Mouse (Mus musculus): Measurements from ENCODE around the gene Baiap2. TPM values are rescaled to one million over a fixed set of nuclear protein-coding genes. Genes with fewer than 3 reads are reported as not detected.

The Baiap2 gene
- polyA plus RNA-seq, 1 experiment from 2014 or later, result 11.6 TPM

GRCm38 (mm10) chr11:119912845-119913244 lies 29.7 kb upstream of the Baiap2 start:
- 10% methylated on average over 7 of the region's 7 CpGs for WGBS
- DNase-seq (ENCODE audit: low spot score), result no peak
- no peaks in the 10 kb centered on the region for H3K9me3 ChIP-seq
- 0 out of 2 replicates have a peak, but pooled peaks cover 7% of the 10 kb centered on the region for H3K27me3 ChIP-seq (ENCODE audit: insufficient read depth, poor library complexity, severe bottlenecking)
- H3K4me1 ChIP-seq, result peaks cover 67% of the 10 kb centered on the region
- peaks cover 24% of the 10 kb centered on the region for H3K36me3 ChIP-seq
- H3K4me3 ChIP-seq, result peak overlapping the region; percentile 98
- peak overlapping the region; percentile 98 for H3K27ac ChIP-seq

GRCm38 (mm10) chr11:119913291-119913934 lies 29.1 kb upstream of the Baiap2 start, which contains the start of gene Chmp6:
Chmp6 (plus strand) TSS chr11:119913441.
- peaks cover 30% of the 10 kb centered on the region for H3K36me3 ChIP-seq
- H3K4me1 ChIP-seq, result peaks cover 67% of the 10 kb centered on the region
- H3K9me3 ChIP-seq, result no peaks in the 10 kb centered on the region
- peak within 1 kb of the TSS; percentile 98 for H3K27ac ChIP-seq
- under 1% methylated on average over 48 of the region's 48 CpGs for WGBS
- 0 out of 2 replicates have a peak, but pooled peaks cover 6% of the 10 kb centered on the region for H3K27me3 ChIP-seq (ENCODE audit: insufficient read depth, poor library complexity, severe bottlenecking)
- H3K4me3 ChIP-seq, result peak within 1 kb of the TSS; percentile 98
- peak; percentile 85 for DNase-seq (ENCODE audit: low spot score)

- Histone ChIP-seq H3K4me3 (peak overlapping the region; percentile 98), H3K9me3 (no peaks in the 10 kb centered on the region), H3K27me3 (ENCODE audit: insufficient read depth, poor library complexity, severe bottlenecking) (0 out of 2 replicates have a peak, but pooled peaks cover under 1% of the 10 kb centered on the region), H3K36me3 (peaks cover 35% of the 10 kb centered on the region), H3K27ac (peak overlapping the region; percentile 98), H3K4me1 (peaks cover 63% of the 10 kb centered on the region)
- under 1% methylated on average over 26 of the region's 26 CpGs for WGBS
- DNase-seq (ENCODE audit: low spot score), result no peak
Observed at GRCm38 (mm10) chr11:119913935-119914314, 28.6 kb upstream of the Baiap2 start.

- Histone ChIP-seq H3K27ac (peak overlapping the region; percentile 98), H3K27me3 (ENCODE audit: insufficient read depth, poor library complexity, severe bottlenecking) (no peaks in the 10 kb centered on the region), H3K9me3 (no peaks in the 10 kb centered on the region), H3K4me3 (peak overlapping the region; percentile 98), H3K36me3 (peaks cover 40% of the 10 kb centered on the region), H3K4me1 (peaks cover 59% of the 10 kb centered on the region)
- no peak for DNase-seq (ENCODE audit: low spot score)
- WGBS, result 26% methylated on average over 4 of the region's 4 CpGs
Observed at GRCm38 (mm10) chr11:119914381-119914780, 28.2 kb upstream of the Baiap2 start.

- WGBS, result 81% methylated on average over 9 of the region's 9 CpGs
- peaks cover 48% of the 10 kb centered on the region for H3K36me3 ChIP-seq
- H3K4me1 ChIP-seq, result peaks cover 46% of the 10 kb centered on the region
- H3K4me3 ChIP-seq, result peak overlapping the region; percentile 98
- H3K9me3 ChIP-seq, result no peaks in the 10 kb centered on the region
- H3K27ac ChIP-seq, result peak overlapping the region; percentile 56
- DNase-seq (ENCODE audit: low spot score), result no peak
- H3K27me3 ChIP-seq (ENCODE audit: insufficient read depth, poor library complexity, severe bottlenecking), result no peaks in the 10 kb centered on the region
Observed at GRCm38 (mm10) chr11:119915666-119916065, 26.9 kb upstream of the Baiap2 start.

GRCm38 (mm10) chr11:119916102-119916790 lies 26.3 kb upstream of the Baiap2 start:
- H3K36me3 ChIP-seq, result peaks cover 48% of the 10 kb centered on the region
- peak overlapping the region; percentile 56 for H3K27ac ChIP-seq
- H3K9me3 ChIP-seq, result no peaks in the 10 kb centered on the region
- WGBS, result 83% methylated on average over 15 of the region's 15 CpGs
- peaks cover 46% of the 10 kb centered on the region for H3K4me1 ChIP-seq
- no peak for DNase-seq (ENCODE audit: low spot score)
- no peaks in the 10 kb centered on the region for H3K27me3 ChIP-seq (ENCODE audit: insufficient read depth, poor library complexity, severe bottlenecking)
- no peak overlapping the region for H3K4me3 ChIP-seq

GRCm38 (mm10) chr11:119916834-119917469 lies 25.6 kb upstream of the Baiap2 start:
- H3K27me3 ChIP-seq (ENCODE audit: insufficient read depth, poor library complexity, severe bottlenecking), result no peaks in the 10 kb centered on the region
- WGBS, result 92% methylated on average over 21 of the region's 21 CpGs
- 0 out of 2 replicates have a peak overlapping the region, but pooled peaks have one; percentile 30 for H3K27ac ChIP-seq
- DNase-seq (ENCODE audit: low spot score), result no peak
- peaks cover 51% of the 10 kb centered on the region for H3K4me1 ChIP-seq
- H3K36me3 ChIP-seq, result peaks cover 48% of the 10 kb centered on the region
- H3K9me3 ChIP-seq, result no peaks in the 10 kb centered on the region
- no peak overlapping the region for H3K4me3 ChIP-seq

- H3K4me1 ChIP-seq, result peaks cover 54% of the 10 kb centered on the region
Observed at GRCm38 (mm10) chr11:119918521-119918920, 24.0 kb upstream of the Baiap2 start.

GRCm38 (mm10) chr11:119919432-119919831 lies 23.1 kb upstream of the Baiap2 start:
- Histone ChIP-seq H3K27me3 (ENCODE audit: insufficient read depth, poor library complexity, severe bottlenecking) (no peaks in the 10 kb centered on the region), H3K4me3 (no peak overlapping the region), H3K4me1 (peaks cover 50% of the 10 kb centered on the region), H3K27ac (no peak overlapping the region), H3K36me3 (peaks cover 48% of the 10 kb centered on the region), H3K9me3 (no peaks in the 10 kb centered on the region)
- 92% methylated on average over 4 of the region's 4 CpGs for WGBS
- DNase-seq (ENCODE audit: low spot score), result no peak

More at GRCm38 (mm10) chr11:119918521-119918920, 24.0 kb upstream of the Baiap2 start:
- H3K4me3 ChIP-seq, result no peak overlapping the region
- H3K27ac ChIP-seq, result no peak overlapping the region
- DNase-seq (ENCODE audit: low spot score), result no peak
- 83% methylated on average over 7 of the region's 7 CpGs for WGBS
- no peaks in the 10 kb centered on the region for H3K9me3 ChIP-seq
- peaks cover 48% of the 10 kb centered on the region for H3K36me3 ChIP-seq
- H3K27me3 ChIP-seq (ENCODE audit: insufficient read depth, poor library complexity, severe bottlenecking), result no peaks in the 10 kb centered on the region

- H3K36me3 ChIP-seq, result peaks cover 48% of the 10 kb centered on the region
- H3K9me3 ChIP-seq, result no peaks in the 10 kb centered on the region
- H3K4me1 ChIP-seq, result peaks cover 45% of the 10 kb centered on the region
- H3K27me3 ChIP-seq (ENCODE audit: insufficient read depth, poor library complexity, severe bottlenecking), result no peaks in the 10 kb centered on the region
- no peak overlapping the region for H3K27ac ChIP-seq
- WGBS, result 67% methylated on average over 8 of the region's 8 CpGs
- no peak overlapping the region for H3K4me3 ChIP-seq
- no peak for DNase-seq (ENCODE audit: low spot score)
Observed at GRCm38 (mm10) chr11:119919897-119920296, 22.7 kb upstream of the Baiap2 start.

GRCm38 (mm10) chr11:119920668-119921067 lies 21.9 kb upstream of the Baiap2 start:
- 88% methylated on average over 5 of the region's 5 CpGs for WGBS
- no peak for DNase-seq (ENCODE audit: low spot score)
- H3K4me1 ChIP-seq, result peaks cover 37% of the 10 kb centered on the region
- H3K27ac ChIP-seq, result no peak overlapping the region
- H3K36me3 ChIP-seq, result peaks cover 46% of the 10 kb centered on the region
- H3K27me3 ChIP-seq (ENCODE audit: insufficient read depth, poor library complexity, severe bottlenecking), result no peaks in the 10 kb centered on the region
- no peaks in the 10 kb centered on the region for H3K9me3 ChIP-seq
- H3K4me3 ChIP-seq, result no peak overlapping the region

- Histone ChIP-seq H3K4me1 (peaks cover 23% of the 10 kb centered on the region), H3K27ac (no peak overlapping the region), H3K27me3 (ENCODE audit: insufficient read depth, poor library complexity, severe bottlenecking) (no peaks in the 10 kb centered on the region), H3K4me3 (no peak overlapping the region), H3K36me3 (peaks cover under 1% of the 10 kb centered on the region; the same call in 1 of the 2 replicates), H3K9me3 (no peaks in the 10 kb centered on the region)
- DNase-seq (ENCODE audit: low spot score), result no peak
- 74% methylated on average over 5 of the region's 5 CpGs for WGBS
Observed at GRCm38 (mm10) chr11:119925176-119925575, 17.4 kb upstream of the Baiap2 start.

- no peak overlapping the region for H3K4me3 ChIP-seq
- DNase-seq (ENCODE audit: low spot score), result no peak
Observed at GRCm38 (mm10) chr11:119926762-119927161, 15.8 kb upstream of the Baiap2 start.

More at GRCm38 (mm10) chr11:119926762-119927161, 15.8 kb upstream of the Baiap2 start:
- Histone ChIP-seq H3K27ac (no peak overlapping the region), H3K36me3 (no peaks in the 10 kb centered on the region), H3K9me3 (no peaks in the 10 kb centered on the region), H3K4me1 (peaks cover 24% of the 10 kb centered on the region), H3K27me3 (ENCODE audit: insufficient read depth, poor library complexity, severe bottlenecking) (no peaks in the 10 kb centered on the region)
- WGBS, result 69% methylated on average over 5 of the region's 5 CpGs

All from heart, embryonic 10.5 days (tissue).